Mouse (Mus musculus): ENCODE results near the gene Sys1. TPM values are rescaled to one million over a fixed set of nuclear protein-coding genes. Genes with fewer than 3 reads are reported as not detected.

Gene Sys1
- polyA plus RNA-seq, 1 experiment from 2014 or later: 86.6 TPM

DNA sequence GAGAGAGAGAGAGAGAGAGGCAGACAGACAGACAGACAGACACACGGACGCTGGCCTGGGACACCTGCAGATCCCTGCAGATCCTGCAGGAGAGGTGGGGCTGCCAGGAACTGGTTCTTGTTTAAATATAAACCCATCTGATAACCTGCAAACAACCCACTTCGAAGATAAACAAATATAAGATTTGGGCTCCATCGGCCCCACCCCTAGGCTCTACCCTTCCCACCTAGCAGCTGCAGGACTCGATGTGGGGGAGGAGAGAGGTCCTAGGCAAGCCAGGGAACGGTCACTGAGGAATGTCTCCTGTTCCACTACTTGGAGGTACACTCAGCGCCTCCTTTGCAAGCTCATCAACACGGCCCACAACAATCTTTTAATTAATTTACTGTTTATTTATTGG lies 18.5 kb upstream of the Sys1 start:
- no peaks in the 10 kb centered on the region for H3K9me3 ChIP-seq (replicated peaks; ENCODE audit: control insufficient read depth, low read length)
- no peak overlapping the region for H3K4me3 ChIP-seq (ENCODE audit: low read depth, low read length)
- ATAC-seq (no peak), DNase-seq (ENCODE audit: low spot score) (no peak)
- H3K4me2 ChIP-seq (ENCODE audit: low read length): no peak overlapping the region
- no peak overlapping the region for H3K27ac ChIP-seq (ENCODE audit: low read depth, low read length)
- H3K9ac ChIP-seq (ENCODE audit: low read length): no peak overlapping the region
- no peaks in the 10 kb centered on the region for H3K36me3 ChIP-seq (ENCODE audit: control insufficient read depth, insufficient read depth, low read length)
- 66% methylated on average over 8 of the region's 8 CpGs for WGBS
- peaks cover 6% of the 10 kb centered on the region for H3K4me1 ChIP-seq (ENCODE audit: control insufficient read depth, insufficient read depth, low read length)
- H3K27me3 ChIP-seq (replicated peaks; ENCODE audit: control insufficient read depth, insufficient read depth, low read length): 0 out of 2 replicates have a peak, but pooled peaks cover 4% of the 10 kb centered on the region

DNA sequence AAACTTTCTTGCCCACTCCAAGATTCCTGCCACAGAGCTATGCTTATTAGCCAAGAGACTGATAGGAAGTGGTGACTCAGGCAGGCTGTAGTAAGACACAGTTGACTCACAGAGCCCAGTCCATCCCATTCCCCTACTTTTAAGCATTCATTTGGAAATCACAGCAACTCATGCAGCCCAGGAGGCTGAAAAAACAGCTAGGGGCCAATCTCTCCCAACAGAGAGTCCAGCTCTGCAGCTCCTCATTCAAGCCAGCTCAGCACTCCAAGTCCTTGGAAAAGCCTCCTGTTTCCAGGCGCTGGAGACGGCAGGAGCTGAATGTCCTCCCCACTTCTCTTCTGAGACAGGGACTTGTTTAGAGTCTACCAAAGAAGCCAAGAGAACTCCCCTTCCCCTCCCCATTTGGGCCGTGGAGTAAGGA lies 17.8 kb upstream of the Sys1 start:
- Histone ChIP-seq H3K4me3 (ENCODE audit: low read depth, low read length) (no peak overlapping the region), H3K27ac (ENCODE audit: low read depth, low read length) (no peak overlapping the region), H3K36me3 (ENCODE audit: control insufficient read depth, insufficient read depth, low read length) (no peaks in the 10 kb centered on the region), H3K9ac (ENCODE audit: low read length) (no peak overlapping the region), H3K9me3 (replicated peaks; ENCODE audit: control insufficient read depth, low read length) (no peaks in the 10 kb centered on the region), H3K27me3 (replicated peaks; ENCODE audit: control insufficient read depth, insufficient read depth, low read length) (0 out of 2 replicates have a peak, but pooled peaks cover 4% of the 10 kb centered on the region), H3K4me2 (ENCODE audit: low read length) (no peak overlapping the region), H3K4me1 (ENCODE audit: control insufficient read depth, insufficient read depth, low read length) (peaks cover 13% of the 10 kb centered on the region)
- DNase-seq (ENCODE audit: low spot score): no peak
- whole genome bisulfite sequencing: 69% methylated on average over 3 of the region's 3 CpGs
- no peak for ATAC-seq

DNA sequence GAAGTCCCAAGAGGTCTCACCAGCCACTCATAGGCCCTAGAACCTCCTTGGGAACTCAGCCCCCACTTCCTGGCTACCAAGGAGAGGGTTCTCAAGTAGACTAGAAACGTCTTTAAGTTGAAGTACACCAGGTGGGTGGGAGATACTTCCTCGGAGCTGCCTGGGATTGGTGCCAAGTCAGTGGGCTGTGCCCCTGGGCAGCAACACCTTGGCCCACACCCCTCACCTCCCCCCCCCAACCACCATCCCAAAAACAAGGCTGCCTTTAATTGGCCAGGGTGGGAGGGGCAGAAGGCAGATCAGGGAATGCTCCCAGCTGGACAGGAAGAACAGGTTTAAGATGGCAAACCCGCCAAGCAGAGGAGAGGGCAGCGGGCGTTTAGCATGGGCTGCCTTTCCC lies 16.4 kb upstream of the Sys1 start:
- peaks cover 13% of the 10 kb centered on the region for H3K4me1 ChIP-seq (ENCODE audit: control insufficient read depth, insufficient read depth, low read length)
- H3K9me3 ChIP-seq (replicated peaks; ENCODE audit: control insufficient read depth, low read length): no peaks in the 10 kb centered on the region
- no peak for ATAC-seq
- no peak overlapping the region for H3K27ac ChIP-seq (ENCODE audit: low read depth, low read length)
- 0 out of 2 replicates have a peak, but pooled peaks cover 4% of the 10 kb centered on the region for H3K27me3 ChIP-seq (replicated peaks; ENCODE audit: control insufficient read depth, insufficient read depth, low read length)
- H3K36me3 ChIP-seq (ENCODE audit: control insufficient read depth, insufficient read depth, low read length): no peaks in the 10 kb centered on the region
- DNase-seq (ENCODE audit: low spot score): no peak
- H3K4me2 ChIP-seq (ENCODE audit: low read length): no peak overlapping the region
- no peak overlapping the region for H3K4me3 ChIP-seq (ENCODE audit: low read depth, low read length)
- H3K9ac ChIP-seq (ENCODE audit: low read length): no peak overlapping the region
- 80% methylated on average over 5 of the region's 5 CpGs for WGBS

DNA sequence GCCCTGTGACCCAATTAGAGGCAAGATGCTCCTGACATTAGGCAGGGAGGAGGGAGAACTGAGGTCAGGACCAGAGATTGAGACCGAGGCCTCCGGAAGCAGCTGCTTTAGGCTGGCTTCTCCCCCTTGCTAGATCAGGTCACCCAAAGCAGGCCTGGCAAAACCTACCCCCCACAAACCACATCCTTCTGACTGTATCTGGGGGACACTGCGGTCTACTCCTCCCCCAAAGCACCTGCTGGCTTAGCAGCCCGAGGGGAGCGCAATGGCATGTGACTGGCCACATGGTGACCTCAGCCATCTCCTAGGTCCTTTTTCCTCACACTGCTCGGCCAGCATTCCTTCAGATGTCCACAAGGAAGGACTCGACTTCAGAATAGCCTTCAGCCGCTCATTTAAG lies 15.6 kb upstream of the Sys1 start:
- ATAC-seq (no peak), DNase-seq (ENCODE audit: low spot score) (no peak)
- H3K27ac ChIP-seq (ENCODE audit: low read depth, low read length): no peak overlapping the region
- peaks cover 13% of the 10 kb centered on the region for H3K4me1 ChIP-seq (ENCODE audit: control insufficient read depth, insufficient read depth, low read length)
- H3K36me3 ChIP-seq (ENCODE audit: control insufficient read depth, insufficient read depth, low read length): no peaks in the 10 kb centered on the region
- H3K4me3 ChIP-seq (ENCODE audit: low read depth, low read length): no peak overlapping the region
- no peak overlapping the region for H3K9ac ChIP-seq (ENCODE audit: low read length)
- no peaks in the 10 kb centered on the region for H3K9me3 ChIP-seq (replicated peaks; ENCODE audit: control insufficient read depth, low read length)
- no peak overlapping the region for H3K4me2 ChIP-seq (ENCODE audit: low read length)
- 0 out of 2 replicates have a peak, but pooled peaks cover 4% of the 10 kb centered on the region for H3K27me3 ChIP-seq (replicated peaks; ENCODE audit: control insufficient read depth, insufficient read depth, low read length)
- WGBS: 46% methylated on average over 8 of the region's 8 CpGs

DNA sequence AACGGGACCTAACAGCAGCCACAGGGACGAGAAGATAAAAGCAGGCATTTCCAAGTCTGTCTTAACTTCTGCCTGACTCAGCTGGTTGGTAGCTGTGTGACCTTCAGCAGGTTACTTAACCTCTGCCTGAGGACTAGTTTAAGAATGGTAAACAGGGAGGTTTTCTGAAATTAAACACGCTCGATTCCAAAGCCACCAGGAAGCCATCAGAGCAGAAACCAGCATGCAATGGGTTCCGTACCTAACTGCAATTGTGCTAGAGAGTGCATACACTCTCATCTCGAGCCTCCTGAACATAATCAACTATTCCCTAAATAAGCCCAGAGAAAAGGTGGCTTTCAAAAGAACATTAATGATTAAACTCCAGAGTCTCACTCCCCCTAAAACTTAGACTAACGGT lies 15.0 kb upstream of the Sys1 start:
- no peak overlapping the region for H3K4me3 ChIP-seq (ENCODE audit: low read depth, low read length)
- H3K9me3 ChIP-seq (replicated peaks; ENCODE audit: control insufficient read depth, low read length): no peaks in the 10 kb centered on the region

DNA sequence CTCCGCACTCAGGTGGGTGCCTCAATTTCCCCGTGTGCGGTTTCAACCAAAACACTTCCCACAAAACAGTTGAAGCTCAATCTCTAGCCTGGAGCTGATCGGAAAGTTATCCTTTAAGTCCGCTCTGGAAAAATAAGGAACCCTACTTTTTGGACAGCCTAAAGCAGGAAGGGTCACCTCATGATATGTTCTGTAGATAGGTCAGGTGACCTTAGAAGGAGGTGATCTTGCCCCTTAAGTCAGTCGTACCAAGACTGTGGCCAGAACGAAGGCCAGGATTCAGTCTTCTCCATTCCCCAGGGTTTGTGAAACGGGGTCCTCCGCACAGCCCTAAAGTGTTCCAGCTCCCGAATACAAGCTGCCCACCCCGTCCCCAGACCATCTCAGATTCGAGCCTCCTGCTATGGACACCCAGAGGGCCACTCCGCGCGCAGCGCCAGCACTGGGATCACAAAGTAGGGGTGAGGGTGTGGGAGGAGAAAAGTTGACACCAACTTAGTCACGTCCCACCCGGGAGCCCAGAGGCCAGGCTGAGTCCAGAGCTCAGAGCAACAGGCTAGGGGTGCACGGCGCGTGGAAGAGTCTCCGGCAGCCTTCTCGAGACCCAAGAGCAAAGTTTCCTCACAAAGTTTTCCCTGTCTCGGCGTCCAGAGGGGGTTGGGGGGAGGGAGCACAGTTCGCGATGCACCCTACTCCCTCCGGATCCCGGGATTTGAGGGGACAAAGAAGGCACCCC lies 14.3 kb upstream of the Sys1 start:
- H3K4me1 ChIP-seq (ENCODE audit: control insufficient read depth, insufficient read depth, low read length): peaks cover 13% of the 10 kb centered on the region
- WGBS: 3% methylated on average over 29 of the region's 29 CpGs
- no peaks in the 10 kb centered on the region for H3K9me3 ChIP-seq (replicated peaks; ENCODE audit: control insufficient read depth, low read length)
- DNase-seq (ENCODE audit: low spot score) (no peak), ATAC-seq (no peak; the same call in 1 of the 2 replicates)
- H3K27ac ChIP-seq (ENCODE audit: low read depth, low read length): no peak overlapping the region
- H3K4me3 ChIP-seq (ENCODE audit: low read depth, low read length): peak overlapping the region; percentile 46
- no peaks in the 10 kb centered on the region for H3K36me3 ChIP-seq (ENCODE audit: control insufficient read depth, insufficient read depth, low read length)
- 0 out of 2 replicates have a peak, but pooled peaks cover 4% of the 10 kb centered on the region for H3K27me3 ChIP-seq (replicated peaks; ENCODE audit: control insufficient read depth, insufficient read depth, low read length)
- H3K4me2 ChIP-seq (ENCODE audit: low read length): peak overlapping the region; percentile 91
- peak overlapping the region; percentile 64 for H3K9ac ChIP-seq (ENCODE audit: low read length)

More for the DNA sequence above, 15.0 kb upstream of the Sys1 start:
- 31% methylated on average over 7 of the region's 7 CpGs for WGBS
- Histone ChIP-seq H3K9ac (ENCODE audit: low read length) (no peak overlapping the region), H3K27me3 (replicated peaks; ENCODE audit: control insufficient read depth, insufficient read depth, low read length) (0 out of 2 replicates have a peak, but pooled peaks cover 4% of the 10 kb centered on the region), H3K4me1 (ENCODE audit: control insufficient read depth, insufficient read depth, low read length) (peaks cover 13% of the 10 kb centered on the region), H3K27ac (ENCODE audit: low read depth, low read length) (no peak overlapping the region), H3K4me2 (ENCODE audit: low read length) (peak overlapping the region; percentile 91; the same call in 1 of the 2 replicates), H3K36me3 (ENCODE audit: control insufficient read depth, insufficient read depth, low read length) (no peaks in the 10 kb centered on the region)
- no peak for ATAC-seq
- no peak for DNase-seq (ENCODE audit: low spot score)

DNA sequence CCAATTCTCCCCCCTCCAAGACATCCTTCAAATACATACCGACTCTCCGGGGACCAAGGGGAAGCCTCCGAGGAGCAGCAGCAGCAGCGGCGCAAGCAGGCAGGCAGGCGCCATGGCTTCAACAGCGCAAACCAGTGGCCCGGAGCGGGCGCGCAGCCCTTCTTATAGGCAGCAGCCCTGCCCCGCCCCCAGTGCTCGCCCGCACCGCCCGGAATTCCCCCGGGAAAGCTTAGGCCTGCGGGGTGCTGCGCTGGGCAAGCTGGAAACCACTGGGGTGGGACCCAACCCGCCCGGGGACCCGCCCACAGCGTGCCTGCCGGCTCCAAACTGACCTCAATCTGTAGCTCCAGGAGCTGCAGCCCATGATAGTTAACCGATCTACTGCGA lies 13.7 kb upstream of the Sys1 start:
- H3K4me3 ChIP-seq (ENCODE audit: low read depth, low read length): peak overlapping the region; percentile 46
- no peaks in the 10 kb centered on the region for H3K36me3 ChIP-seq (ENCODE audit: control insufficient read depth, insufficient read depth, low read length)
- H3K9me3 ChIP-seq (replicated peaks; ENCODE audit: control insufficient read depth, low read length): no peaks in the 10 kb centered on the region
- peak overlapping the region; percentile 64 for H3K9ac ChIP-seq (ENCODE audit: low read length)
- H3K27me3 ChIP-seq (replicated peaks; ENCODE audit: control insufficient read depth, insufficient read depth, low read length): 0 out of 2 replicates have a peak, but pooled peaks cover 4% of the 10 kb centered on the region
- peaks cover 13% of the 10 kb centered on the region for H3K4me1 ChIP-seq (ENCODE audit: control insufficient read depth, insufficient read depth, low read length)
- ATAC-seq (peak; percentile 95), DNase-seq (ENCODE audit: low spot score) (peak; percentile 82)
- H3K27ac ChIP-seq (ENCODE audit: low read depth, low read length): no peak overlapping the region
- peak overlapping the region; percentile 91 for H3K4me2 ChIP-seq (ENCODE audit: low read length)
- 0% methylated on average over 26 of the region's 26 CpGs for WGBS

DNA sequence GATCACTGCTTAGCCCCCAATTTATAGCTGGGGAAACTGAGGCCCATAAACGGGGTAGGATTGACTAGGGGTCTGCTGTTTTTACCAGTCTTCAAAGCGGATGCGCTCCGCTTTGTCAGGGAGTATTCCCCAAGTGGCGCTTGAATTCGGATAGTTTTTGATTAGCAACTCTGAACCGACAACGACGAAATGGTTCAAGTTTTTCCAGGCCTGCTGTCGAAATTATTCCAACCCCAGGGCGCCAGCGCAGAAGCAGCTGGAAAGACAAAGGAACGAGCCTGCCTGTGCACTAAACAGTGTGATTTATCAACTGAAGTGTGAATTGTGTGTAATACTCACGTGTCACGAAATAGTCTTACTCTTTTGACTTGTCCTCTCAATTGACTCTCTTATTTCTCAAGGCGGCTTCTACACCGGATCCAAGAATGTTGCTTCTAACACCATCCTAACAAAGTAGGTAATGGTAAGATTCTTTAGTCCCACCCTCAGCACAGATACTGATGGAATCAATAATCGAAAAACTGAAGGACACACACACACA lies 13.2 kb upstream of the Sys1 start, which contains the start of gene Sdc4:
TSS of gene Sdc4 (minus strand) at position 428 of the 541 bp plus-strand sequence.
- Histone ChIP-seq H3K27ac (ENCODE audit: low read depth, low read length) (no peak within 1 kb of the TSS), H3K27me3 (replicated peaks; ENCODE audit: control insufficient read depth, insufficient read depth, low read length) (0 out of 2 replicates have a peak, but pooled peaks cover 4% of the 10 kb centered on the region), H3K4me1 (ENCODE audit: control insufficient read depth, insufficient read depth, low read length) (peaks cover 13% of the 10 kb centered on the region), H3K9ac (ENCODE audit: low read length) (peak within 1 kb of the TSS; percentile 64), H3K4me2 (ENCODE audit: low read length) (peak within 1 kb of the TSS; percentile 91), H3K4me3 (ENCODE audit: low read depth, low read length) (peak within 1 kb of the TSS; percentile 46), H3K9me3 (replicated peaks; ENCODE audit: control insufficient read depth, low read length) (no peaks in the 10 kb centered on the region), H3K36me3 (ENCODE audit: control insufficient read depth, insufficient read depth, low read length) (no peaks in the 10 kb centered on the region)
- DNase-seq (ENCODE audit: low spot score): no peak
- ATAC-seq: peak; percentile 15; the same call in 1 of the 2 replicates
- 9% methylated on average over 18 of the region's 18 CpGs for WGBS

DNA sequence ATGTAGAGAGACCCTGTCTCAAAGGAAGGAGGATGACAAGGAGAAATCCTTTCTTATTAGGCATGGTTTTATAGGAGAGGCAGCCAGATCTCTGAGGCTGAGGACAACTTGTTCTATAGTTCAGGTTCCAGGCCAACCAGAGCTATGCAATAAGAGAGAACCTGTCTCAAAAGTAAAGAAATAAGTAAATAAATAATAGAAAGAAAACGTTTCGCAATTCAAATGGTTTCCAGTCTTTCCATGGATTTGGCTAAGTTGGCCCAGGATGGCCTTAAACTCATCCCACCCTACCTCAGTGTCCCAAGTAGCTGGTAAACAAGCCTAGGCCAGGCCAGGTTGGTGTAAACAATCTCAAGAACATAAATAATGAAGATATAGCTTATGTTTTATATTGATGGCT lies 12.1 kb upstream of the Sys1 start:
- no peak for ATAC-seq
- no peaks in the 10 kb centered on the region for H3K9me3 ChIP-seq (replicated peaks; ENCODE audit: control insufficient read depth, low read length)
- H3K9ac ChIP-seq (ENCODE audit: low read length): no peak overlapping the region
- no peak for DNase-seq (ENCODE audit: low spot score)
- H3K4me3 ChIP-seq (ENCODE audit: low read depth, low read length): no peak overlapping the region
- H3K27me3 ChIP-seq (replicated peaks; ENCODE audit: control insufficient read depth, insufficient read depth, low read length): 0 out of 2 replicates have a peak, but pooled peaks cover 4% of the 10 kb centered on the region
- H3K27ac ChIP-seq (ENCODE audit: low read depth, low read length): no peak overlapping the region
- H3K36me3 ChIP-seq (ENCODE audit: control insufficient read depth, insufficient read depth, low read length): no peaks in the 10 kb centered on the region
- peaks cover 13% of the 10 kb centered on the region for H3K4me1 ChIP-seq (ENCODE audit: control insufficient read depth, insufficient read depth, low read length)
- WGBS: 79% methylated on average over 2 of the region's 2 CpGs
- H3K4me2 ChIP-seq (ENCODE audit: low read length): no peak overlapping the region

Data from forebrain, embryonic 14.5 days (tissue).